Mouse (Mus musculus): ENCODE results near the gene Apopt1.
A peak's percentile ranks its signal among the peaks of the same experiment; 100 is the strongest.

The Apopt1 gene

DNA sequence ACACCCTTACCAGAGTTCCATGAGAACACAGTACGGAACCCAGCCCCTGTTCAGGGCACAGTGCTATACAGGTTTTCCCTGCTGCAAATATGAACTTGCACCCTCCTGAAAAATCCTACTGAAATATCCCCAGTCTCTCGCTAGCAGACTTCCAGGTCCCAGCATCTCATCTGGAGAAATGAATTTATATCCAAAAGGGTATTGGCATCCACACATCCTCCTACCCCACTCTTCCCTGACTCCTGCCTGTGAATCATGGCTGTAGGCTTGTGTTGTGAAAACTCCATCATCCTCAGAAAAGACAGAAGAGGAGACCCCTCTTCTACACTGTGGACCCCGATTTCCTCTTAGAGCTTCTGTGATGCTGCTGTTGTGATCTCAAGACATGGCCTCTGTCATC lies 37.7 kb downstream of the Apopt1 start:
- DNase-seq = no peak

DNA sequence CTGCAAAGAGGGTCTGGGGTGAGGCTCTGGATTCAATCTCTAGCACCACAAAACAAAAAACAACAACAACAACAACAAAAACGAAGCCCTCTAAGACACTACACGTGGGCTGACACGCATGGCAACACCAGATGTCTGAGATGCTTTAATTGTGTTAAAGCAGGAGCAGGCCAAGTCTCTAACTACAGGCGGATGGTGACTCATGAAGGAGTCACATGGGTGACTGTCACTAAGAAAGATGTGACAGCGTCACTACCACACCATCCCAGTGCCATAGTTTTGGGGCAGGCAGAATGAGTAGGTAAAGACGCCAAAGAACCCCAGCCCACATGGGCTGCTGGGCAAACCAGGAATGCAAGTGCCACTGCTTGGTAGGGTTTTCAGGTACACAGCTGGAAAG lies 39.4 kb downstream of the Apopt1 start:
- no peak for DNase-seq

DNA sequence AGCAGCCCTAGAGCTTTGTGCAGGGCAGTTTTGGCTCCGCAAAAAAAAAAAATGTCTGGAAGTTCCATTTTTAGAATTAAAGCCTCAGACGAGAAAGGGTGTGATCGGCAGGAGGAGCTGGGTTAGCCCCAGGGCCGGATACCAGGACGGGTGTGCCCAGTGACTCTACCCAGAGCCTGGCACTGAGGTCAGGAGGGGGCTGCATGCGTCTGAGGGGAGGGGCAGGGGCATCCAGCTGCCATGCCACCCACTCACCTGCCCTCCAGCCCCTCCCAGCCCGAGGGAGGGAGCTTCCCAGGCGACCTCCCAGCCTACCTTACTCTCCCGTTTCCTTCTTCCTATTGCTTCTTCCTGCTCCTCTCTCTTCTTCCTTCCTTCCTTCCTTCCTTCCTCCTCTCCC lies 40.3 kb downstream of the Apopt1 start:
- DNase-seq = no peak

DNA sequence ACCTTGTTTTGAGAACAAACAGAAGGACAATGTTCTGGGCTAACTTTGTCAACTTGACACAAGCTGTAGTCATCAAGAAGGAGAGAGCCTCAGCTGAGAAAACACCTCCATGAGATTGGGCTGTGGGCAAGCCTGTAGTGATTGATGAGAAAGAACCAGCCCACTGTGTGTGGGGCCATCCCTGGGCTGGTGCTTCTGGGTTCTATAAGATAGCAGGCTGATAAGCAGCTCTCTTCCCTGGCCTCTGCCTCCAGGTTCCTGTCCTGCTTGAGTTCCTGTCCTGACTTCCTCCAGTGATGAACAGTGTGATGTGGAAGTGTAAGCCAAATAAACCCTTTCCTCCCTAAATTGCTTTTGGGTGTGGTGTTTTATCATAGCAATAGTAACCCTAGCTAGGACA lies 41.6 kb downstream of the Apopt1 start:
- no peak for DNase-seq

DNA sequence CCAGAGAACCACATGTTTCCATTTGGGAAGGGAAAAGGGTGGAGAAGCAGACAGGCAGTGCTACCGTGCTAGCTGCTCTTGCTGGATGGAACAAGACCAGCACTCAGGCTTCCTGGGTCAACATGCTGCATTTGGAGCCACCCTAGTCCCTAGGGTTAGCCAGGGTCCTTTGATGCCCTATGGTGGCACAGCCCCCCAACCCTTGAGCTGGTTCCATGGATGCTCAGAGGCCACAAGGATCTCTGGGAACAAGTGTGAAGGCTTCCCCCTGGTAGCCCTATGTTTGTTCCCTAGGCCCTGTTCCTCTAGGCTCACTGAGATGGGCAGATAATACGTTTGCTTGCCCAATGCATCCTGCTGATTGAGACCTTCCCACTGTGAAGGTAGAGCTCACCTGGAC lies 42.2 kb downstream of the Apopt1 start:
- DNase-seq = no peak

- DNase-seq = no peak
Observed at GRCm38 (mm10) chr12:111756082-111756697, 43.1 kb downstream of the Apopt1 start.

GRCm38 (mm10) chr12:111756698-111757082 lies 43.6 kb downstream of the Apopt1 start:
- DNase-seq = no peak

- no peak for DNase-seq
Observed at GRCm38 (mm10) chr12:111757561-111758325, 44.7 kb downstream of the Apopt1 start.

GRCm38 (mm10) chr12:111758381-111759175 lies 45.5 kb downstream of the Apopt1 start, which contains the start of gene Klc1:
Klc1 (plus strand) TSS chr12:111758849.
- DNase-seq = peak; percentile 49 to 63

DNA sequence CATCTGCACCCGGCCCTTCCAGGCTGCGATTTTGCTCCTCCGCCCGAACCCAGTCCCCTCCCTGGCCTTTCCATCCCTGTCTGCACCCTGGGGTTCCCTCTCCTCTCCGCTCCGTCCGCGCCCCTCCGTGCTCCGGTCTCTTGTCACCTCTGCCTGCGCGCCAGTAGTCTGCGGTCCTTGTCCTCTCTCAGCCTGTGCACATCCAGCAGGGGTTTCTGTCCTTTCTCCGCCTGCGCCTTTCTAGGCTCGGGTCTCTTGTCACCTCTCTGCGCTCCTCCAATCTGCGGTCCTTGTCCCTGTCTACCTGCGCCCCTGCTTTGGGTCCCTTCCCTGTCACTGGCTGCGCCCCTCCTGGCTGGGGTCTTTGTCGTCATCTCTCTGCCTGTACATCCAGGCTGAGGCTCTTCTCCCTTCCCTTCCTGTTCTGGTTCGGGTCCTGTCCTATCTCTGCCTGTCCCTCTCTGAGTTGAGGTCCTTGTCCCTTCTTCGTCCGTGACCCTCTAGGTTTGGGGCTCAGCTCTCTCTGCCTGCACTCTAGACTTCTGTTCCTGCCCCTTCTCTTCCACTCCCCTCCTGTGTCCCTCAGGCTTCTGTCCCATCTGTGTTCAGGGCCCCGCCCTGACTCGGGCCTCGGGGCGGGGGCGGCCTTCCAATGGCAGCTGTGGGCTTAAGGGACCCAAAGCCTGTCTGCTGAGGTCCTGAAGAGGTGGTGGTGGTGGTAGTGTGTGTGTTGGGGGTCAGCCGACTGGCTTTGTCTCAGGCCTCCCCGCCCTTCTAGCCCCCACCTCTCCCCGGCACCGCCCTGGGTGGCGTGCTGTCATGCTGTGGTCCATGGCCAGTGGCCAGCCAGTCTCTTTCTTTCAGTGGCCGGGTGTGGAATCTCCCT lies 46.4 kb downstream of the Apopt1 start:
- DNase-seq = peak in 1 of 2 experiments; percentile 39

GRCm38 (mm10) chr12:111760306-111760908 lies 47.3 kb downstream of the Apopt1 start:
- DNase-seq = no peak

DNA sequence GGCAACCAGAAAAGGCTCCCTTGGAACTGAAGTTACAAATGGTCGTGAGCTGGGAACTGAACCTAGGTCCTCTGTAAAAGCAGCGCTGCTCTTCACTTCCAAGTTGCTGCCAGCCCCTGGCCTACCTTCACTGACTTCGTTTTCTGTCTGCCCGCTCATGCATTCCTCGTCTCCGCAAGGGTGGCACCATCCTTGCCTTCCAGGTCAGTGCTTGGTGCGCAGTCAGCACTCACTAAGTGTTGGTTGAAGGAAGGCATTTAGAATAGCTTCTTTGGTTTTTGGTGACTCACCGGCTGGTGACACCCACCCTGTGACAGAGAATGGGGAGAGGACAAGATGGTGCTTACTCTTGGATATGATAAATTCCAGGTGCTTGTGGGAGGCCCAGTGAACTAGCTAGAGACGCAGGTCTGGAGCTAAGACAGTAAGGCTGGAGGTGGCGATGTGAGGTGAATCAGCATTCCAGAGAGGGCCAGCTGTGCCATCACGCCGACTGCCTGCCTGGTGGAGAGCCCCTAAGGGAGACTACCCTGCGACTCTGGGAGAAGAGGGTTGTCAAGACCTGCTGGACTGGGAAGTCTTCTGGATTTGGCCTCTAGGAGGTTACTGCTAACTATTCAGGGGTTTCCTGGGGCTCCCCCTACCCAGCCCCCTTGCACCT lies 49.7 kb downstream of the Apopt1 start:
- DNase-seq = no peak

GRCm38 (mm10) chr12:111766313-111767236 lies 53.5 kb downstream of the Apopt1 start:
- no peak for DNase-seq

DNA sequence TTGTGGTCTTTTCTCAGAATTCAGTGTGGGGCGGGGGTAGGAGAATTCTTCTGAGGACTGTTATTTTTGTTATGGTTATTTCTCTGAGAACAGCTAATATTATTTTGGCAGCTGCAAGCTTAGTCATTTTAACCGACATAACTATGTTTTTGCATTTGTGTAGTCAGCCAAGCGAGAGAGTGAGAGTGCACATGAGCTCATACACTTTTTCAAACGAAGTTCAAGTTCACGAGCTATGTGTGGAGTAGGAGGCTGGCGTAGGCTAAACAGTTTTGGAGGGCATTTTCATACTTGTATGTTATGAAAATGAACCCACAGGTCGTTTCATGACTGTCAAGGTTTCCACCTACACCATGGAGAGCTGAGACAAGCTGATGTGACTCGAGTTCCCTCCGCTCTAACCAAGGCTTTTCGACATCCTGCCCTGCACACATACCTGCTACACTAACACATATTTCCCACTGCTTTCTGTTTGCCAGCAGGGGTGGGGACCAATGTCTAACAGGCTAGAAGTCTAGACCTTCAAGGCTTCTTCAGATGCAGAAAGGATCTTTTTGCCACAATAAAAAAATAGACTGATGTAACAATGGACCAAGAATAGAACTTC lies 55.4 kb downstream of the Apopt1 start:
- DNase-seq = no peak

GRCm38 (mm10) chr12:111769306-111769705 lies 56.2 kb downstream of the Apopt1 start:
- peak in 1 of 2 experiments; percentile 51 for DNase-seq

DNA sequence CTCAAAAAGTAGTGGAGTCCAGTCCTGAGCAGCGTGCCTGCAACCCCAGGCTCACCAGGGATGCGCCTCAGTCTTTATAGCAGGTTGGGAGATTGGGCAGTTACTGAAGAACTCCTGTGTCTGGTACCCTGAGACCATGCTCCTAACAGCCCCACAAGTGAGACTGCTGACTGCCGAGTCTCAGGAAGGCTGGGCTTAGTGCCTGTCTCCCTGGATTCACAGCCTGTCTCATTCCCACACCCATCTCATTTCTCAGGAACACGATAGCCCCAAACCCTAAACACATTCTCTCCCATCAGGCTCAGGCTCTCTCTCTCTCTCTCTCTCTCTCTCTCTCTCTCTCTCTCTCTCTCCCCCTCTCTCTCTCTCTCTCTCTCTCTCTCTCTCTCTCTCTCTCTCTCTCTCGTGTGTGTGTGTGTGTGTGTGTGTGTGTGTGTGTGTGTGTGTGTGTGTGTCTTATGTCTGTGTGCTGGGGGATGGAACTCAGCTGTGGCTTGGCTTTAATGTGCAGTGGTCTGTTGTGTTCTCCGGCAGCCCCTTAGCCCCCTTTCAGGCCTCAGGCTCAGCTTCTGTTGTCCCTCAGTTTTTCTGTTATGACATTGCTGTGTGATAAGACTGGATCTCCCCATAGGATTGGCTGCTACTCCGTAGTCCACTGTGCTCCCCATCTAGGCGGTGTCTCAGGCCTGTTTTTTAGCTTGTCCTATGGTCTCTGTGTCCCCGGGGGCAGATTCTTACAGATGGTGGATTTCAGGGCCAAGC lies 56.9 kb downstream of the Apopt1 start:
- DNase-seq = no peak

- peak in 1 of 2 experiments; percentile 62 for DNase-seq
Observed at GRCm38 (mm10) chr12:111770651-111771050, 57.6 kb downstream of the Apopt1 start.

DNA sequence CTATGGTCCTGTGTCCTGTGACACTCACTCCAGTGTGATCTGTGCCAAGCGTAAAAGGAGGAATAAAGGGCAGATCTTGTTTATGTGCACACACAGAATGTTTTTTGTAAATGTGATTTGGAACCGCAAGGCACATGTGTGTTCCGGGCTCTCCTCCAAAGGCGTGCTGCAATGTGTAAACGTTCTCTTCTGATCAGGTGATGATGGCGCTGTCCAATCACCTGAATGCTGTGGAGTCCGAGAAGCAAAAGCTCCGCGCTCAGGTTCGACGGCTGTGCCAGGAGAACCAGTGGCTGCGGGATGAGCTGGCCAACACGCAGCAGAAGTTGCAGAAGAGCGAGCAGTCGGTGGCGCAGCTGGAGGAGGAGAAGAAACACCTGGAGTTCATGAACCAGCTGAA lies 61.1 kb downstream of the Apopt1 start:
- DNase-seq = no peak

DNA sequence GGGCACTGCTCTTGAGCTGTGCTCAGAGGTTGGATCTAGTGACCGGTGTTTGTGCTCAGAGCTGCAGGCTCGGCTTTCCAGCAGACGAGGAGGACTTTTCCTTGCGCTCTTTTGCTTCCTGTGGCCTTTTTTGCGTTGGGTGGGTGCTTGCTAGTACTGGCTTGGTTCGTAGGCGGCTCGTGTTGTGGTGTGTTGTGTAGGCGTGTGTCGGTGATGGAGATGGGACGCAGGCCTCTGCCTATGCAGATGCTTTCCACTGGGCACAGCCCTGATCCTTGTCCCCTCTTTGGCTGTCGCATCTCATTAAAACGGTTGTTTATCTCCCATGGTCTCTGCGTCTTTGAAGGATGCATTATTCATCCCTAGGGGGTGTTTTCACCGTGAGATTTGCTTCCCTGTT lies 61.8 kb downstream of the Apopt1 start:
- DNase-seq = no peak
